Mouse (Mus musculus) limb, embryonic 10.5 days (tissue): ENCODE data around the gene Pilrb2. TPM values are rescaled to one million over a fixed set of nuclear protein-coding genes. Genes with fewer than 3 reads are reported as not detected.
"Not testable (repeated sequence)": the region's sequence is repeated elsewhere in the genome, so short reads cannot be mapped to it uniquely, and the experiment has no call there.

Experiments
- DNase-seq: peaks from one replicate; pipeline ENCODE4 v3.0.0-alpha.2; 2017; ENCODE audit warnings: low spot score
- H3K27ac ChIP-seq: fragments of 300-500 bp; sonication (generic); 2 replicates; pipeline ENCODE4 v1.5.1; 2016; ENCODE audit warnings: mild to moderate bottlenecking
- H3K27me3 ChIP-seq: fragments of 300-500 bp; sonication (generic); 2 replicates; pipeline ENCODE4 v1.6.1; 2016; ENCODE audit warnings: low read depth, mild to moderate bottlenecking; ENCODE audit not compliant: poor library complexity, severe bottlenecking
- H3K36me3 ChIP-seq: fragments of 300-500 bp; sonication (generic); 2 replicates; pipeline ENCODE4 v1.6.1; 2016; ENCODE audit warnings: mild to moderate bottlenecking, moderate library complexity
- H3K4me1 ChIP-seq: fragments of 300-500 bp; sonication (generic); 2 replicates; pipeline ENCODE4 v1.6.1; 2016
- H3K4me3 ChIP-seq: fragments of 300-500 bp; sonication (generic); 2 replicates; pipeline ENCODE4 v1.5.1; 2016; ENCODE audit warnings: mild to moderate bottlenecking, moderate library complexity
- H3K9me3 ChIP-seq: fragments of 300-500 bp; sonication (generic); replicated peaks from 2 replicates; pipeline ENCODE4 v1.6.1; 2016; ENCODE audit warnings: mild to moderate bottlenecking
- WGBS: fragments of 180-500 bp; shearing (Covaris S2); methylation state at CpG from one replicate; pipeline ENCODE4 v1.1.7; 2016; 5-methylcytosine and 5-hydroxymethylcytosine counted together
- polyA plus RNA-seq: library from polyadenylated mRNA; unstranded; fragments of >200 nt; fragmentation: Nextera tagmentation; extraction: Ambion mirVana; gene quantifications from 2 replicates; pipeline ENCODE4 v1.2.1, GENCODE M21; 2016

Gene Pilrb2
- not detected in 2 replicates for polyA plus RNA-seq

DNA sequence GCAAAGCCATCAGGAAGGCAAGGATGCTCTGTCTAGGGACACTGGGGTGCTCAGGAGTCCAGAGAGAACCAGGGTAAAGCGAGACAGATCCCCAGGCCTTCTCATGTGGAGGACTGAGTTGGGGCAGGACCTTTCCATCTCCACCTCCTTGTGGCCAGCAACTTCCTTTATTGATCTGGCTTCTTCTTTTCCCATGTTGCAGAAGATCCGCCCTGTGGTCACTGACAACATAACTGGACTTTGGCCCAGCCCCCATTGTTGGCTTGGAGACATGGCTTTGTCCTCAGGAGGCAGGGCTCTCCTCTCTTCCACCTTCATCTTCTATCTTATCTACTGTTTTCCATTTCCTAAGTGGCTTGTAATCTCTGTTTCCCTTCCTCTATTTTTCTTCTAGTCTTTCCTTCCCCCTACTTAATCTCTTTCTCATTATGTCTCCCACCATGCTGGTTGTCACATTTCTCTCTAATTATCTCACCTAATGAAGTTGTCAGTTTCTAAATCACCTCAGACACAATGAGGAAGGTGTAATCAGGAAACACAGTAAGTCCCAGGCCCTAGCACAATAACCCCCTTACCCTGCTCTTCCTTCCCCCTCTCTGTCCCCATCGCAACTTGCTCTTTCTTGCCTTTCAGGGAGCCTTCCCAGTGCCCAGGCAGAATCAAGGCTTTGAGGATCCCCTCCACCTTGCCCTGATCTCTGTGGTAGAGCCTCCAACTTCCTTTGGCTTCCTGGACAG is at the start of gene Pilrb2:
Gene Pilrb2 (minus strand): TSS at position 172 of the 737 bp plus-strand sequence.
- not testable (repeated sequence) for DNase-seq, H3K27me3 ChIP-seq, H3K36me3 ChIP-seq, H3K4me1 ChIP-seq, H3K4me3 ChIP-seq, H3K9me3 ChIP-seq, H3K27ac ChIP-seq
- WGBS = 65% methylated on average over 3 of the region's 3 CpGs

DNA sequence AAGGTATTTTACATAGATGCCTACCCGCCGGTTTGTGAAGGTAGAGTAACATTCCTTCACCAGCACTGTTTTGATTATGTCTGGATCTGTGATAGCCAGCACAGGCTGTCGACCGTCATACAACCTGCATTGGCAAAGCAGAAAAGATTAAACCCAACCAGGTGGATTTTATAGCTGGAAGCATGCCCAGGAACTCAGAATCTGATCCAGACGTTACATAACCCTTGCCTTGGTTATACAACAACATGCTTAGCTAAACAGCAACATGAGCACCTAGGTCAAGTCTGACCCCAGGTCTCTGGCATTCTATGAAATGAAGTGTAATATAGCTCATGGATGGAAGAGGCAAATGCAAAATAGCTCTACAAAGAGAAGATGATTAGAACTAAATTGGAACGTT is 43.9 kb upstream of the Pilrb2 start:
- no peak overlapping the region for H3K4me3 ChIP-seq
- no peak for DNase-seq
- H3K27me3 ChIP-seq = no peaks in the 10 kb centered on the region
- no peaks in the 10 kb centered on the region for H3K36me3 ChIP-seq
- WGBS = 84% methylated on average over 6 of the region's 6 CpGs
- no peak overlapping the region for H3K27ac ChIP-seq
- no peaks in the 10 kb centered on the region for H3K4me1 ChIP-seq
- no peaks in the 10 kb centered on the region for H3K9me3 ChIP-seq

DNA sequence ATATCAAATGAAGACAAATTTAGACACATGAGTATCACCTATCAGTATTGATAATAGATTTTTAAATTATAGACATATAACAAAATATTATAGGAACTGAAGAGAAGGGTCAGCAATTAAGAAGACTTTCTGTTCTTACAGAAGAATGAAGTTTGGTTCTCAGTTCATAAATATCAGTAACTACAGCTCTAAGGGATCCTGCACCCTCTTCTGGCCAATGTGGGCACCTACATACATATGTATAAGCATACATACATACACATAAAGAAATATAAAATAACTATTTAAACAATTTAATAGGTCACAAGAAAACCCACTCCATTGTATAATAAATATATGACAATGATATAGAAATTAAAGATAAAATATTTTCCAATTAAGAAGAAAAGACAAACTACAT is 42.9 kb upstream of the Pilrb2 start:
- H3K9me3 ChIP-seq = no peaks in the 10 kb centered on the region
- H3K36me3 ChIP-seq = no peaks in the 10 kb centered on the region
- no peaks in the 10 kb centered on the region for H3K27me3 ChIP-seq
- H3K4me3 ChIP-seq = no peak overlapping the region
- no peak for DNase-seq
- H3K4me1 ChIP-seq = no peaks in the 10 kb centered on the region
- H3K27ac ChIP-seq = no peak overlapping the region

DNA sequence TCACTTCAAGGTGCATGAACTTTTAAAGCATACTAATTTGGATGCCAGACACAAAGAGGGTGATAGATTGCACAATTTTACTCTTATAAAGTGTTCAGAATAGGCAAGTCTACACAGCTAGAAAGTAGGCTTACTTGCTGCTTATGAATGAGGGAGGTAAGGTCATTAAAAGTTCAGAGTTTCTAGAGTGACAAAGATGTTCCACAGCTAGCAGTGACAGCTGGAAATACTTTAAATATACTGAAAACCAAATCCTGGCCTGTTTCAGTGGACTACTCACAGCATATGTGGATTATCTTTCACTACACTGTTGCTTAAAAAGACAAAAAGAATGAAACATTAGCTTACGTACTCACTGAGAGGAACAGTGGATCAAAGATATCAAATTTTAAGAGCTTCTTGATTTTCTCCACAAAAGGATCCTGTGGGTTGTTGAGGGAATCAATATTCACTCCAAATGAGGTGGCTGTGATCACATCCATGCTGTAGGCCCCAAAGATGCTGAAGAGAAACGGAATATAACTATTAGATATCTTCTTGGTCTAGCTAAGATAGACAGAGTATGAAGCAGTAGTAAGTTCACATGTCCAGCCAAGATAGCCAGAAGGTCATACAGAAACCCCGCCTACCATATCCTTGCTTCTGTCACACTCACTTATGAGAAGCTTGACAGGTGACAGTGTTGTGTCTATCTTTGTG is 38.1 kb upstream of the Pilrb2 start:
- 91% methylated on average over 3 of the region's 3 CpGs for WGBS
- H3K4me3 ChIP-seq = no peak overlapping the region
- no peaks in the 10 kb centered on the region for H3K36me3 ChIP-seq
- H3K4me1 ChIP-seq = no peaks in the 10 kb centered on the region
- H3K27ac ChIP-seq = no peak overlapping the region
- no peak for DNase-seq
- H3K9me3 ChIP-seq = no peaks in the 10 kb centered on the region
- no peaks in the 10 kb centered on the region for H3K27me3 ChIP-seq

DNA sequence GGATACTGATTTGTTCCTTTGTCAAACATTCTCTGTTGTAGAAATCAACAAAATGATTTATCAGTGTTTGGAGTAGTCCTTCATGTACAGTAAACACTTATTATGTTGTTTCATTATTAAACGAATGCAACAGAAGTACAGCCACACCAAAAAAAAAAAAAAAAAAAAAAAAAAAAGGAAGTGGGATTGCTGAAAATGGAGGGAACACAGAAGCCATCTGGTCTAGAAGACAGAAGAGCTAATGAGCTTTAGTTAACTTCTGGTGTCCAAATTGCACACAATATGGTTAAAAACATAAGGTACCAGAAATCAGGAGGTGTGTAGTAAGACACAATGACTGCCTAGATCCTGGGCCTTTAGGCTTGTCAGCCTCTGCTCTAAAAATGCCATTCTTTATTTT is 26.2 kb upstream of the Pilrb2 start:
- H3K4me1 ChIP-seq = no peaks in the 10 kb centered on the region
- 73% methylated on average over 1 of the region's 1 CpGs for WGBS
- H3K9me3 ChIP-seq = no peaks in the 10 kb centered on the region
- H3K4me3 ChIP-seq = no peak overlapping the region
- no peaks in the 10 kb centered on the region for H3K36me3 ChIP-seq
- no peaks in the 10 kb centered on the region for H3K27me3 ChIP-seq
- no peak overlapping the region for H3K27ac ChIP-seq
- DNase-seq = no peak

DNA sequence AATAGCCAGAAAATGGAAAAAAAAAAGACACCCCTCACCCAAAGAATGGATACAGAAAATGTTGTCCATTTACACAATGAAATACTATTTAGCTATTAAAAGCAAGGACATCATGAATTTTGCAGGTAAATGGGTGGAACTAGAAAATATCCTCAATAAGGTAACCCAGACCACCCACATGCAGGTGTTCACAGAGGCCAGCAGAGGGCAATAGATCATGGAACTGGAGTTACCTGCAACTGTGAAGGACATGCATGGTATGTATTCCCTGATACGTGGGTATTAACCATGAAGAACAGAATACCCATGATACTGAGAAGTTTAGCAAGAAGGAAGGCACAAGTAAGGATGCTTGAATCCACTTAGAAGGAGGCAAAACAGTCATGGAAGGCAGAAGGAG is 21.3 kb upstream of the Pilrb2 start:
- no peaks in the 10 kb centered on the region for H3K36me3 ChIP-seq
- no peak for DNase-seq
- no peak overlapping the region for H3K4me3 ChIP-seq
- H3K4me1 ChIP-seq = no peaks in the 10 kb centered on the region
- no peaks in the 10 kb centered on the region for H3K9me3 ChIP-seq
- H3K27me3 ChIP-seq = no peaks in the 10 kb centered on the region
- no peak overlapping the region for H3K27ac ChIP-seq
- WGBS = 65% methylated on average over 1 of the region's 1 CpGs

DNA sequence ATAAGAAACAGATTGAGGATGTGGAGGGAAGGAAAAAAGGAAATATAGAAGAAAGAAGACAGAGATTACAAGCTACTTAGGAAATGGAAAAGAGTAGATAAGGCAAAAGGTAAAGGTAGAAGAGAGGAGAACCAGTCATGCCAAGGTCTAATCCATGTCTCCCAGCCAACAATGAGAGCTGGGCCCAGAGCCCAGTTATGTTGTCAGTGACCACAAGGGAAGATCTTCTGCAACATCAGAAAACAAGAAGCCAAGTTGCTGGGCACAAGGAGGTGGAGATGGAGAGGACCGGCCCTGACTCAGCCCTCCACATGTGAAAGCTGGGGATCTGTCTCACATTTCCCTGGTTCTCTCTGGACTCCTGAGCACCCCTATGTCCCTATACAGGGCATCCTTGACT is 16.1 kb upstream of the Pilrb2 start:
- H3K4me1 ChIP-seq = no peaks in the 10 kb centered on the region
- DNase-seq = no peak
- H3K4me3 ChIP-seq = no peak overlapping the region
- 89% methylated on average over 1 of the region's 1 CpGs for WGBS
- H3K36me3 ChIP-seq = no peaks in the 10 kb centered on the region
- no peaks in the 10 kb centered on the region for H3K9me3 ChIP-seq
- no peak overlapping the region for H3K27ac ChIP-seq
- H3K27me3 ChIP-seq = no peaks in the 10 kb centered on the region

DNA sequence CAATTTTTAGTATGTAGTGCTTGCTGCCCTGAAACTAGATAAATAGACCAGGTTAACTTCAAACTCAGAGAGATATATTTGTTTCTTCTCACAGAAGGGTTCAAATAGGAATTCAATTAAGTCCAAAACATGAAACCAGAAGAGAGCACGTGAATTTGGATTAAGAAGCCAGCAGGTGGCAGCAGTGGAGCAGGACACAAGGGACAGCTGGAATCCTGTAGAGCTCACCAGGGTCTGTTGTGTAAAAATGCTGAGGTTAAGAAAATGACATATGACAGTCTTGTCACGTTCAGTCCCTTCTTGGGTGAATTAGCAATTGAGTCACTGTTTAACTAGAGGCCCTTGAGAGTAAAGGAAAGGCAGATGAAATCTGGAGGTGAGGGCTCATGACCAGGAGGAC is 14.3 kb upstream of the Pilrb2 start:
- Histone ChIP-seq H3K4me1 (no peaks in the 10 kb centered on the region), H3K4me3 (no peak overlapping the region), H3K36me3 (no peaks in the 10 kb centered on the region), H3K27ac (no peak overlapping the region), H3K9me3 (no peaks in the 10 kb centered on the region), H3K27me3 (no peaks in the 10 kb centered on the region)
- DNase-seq = peak; percentile 44
- 24% methylated on average over 2 of the region's 2 CpGs for WGBS

DNA sequence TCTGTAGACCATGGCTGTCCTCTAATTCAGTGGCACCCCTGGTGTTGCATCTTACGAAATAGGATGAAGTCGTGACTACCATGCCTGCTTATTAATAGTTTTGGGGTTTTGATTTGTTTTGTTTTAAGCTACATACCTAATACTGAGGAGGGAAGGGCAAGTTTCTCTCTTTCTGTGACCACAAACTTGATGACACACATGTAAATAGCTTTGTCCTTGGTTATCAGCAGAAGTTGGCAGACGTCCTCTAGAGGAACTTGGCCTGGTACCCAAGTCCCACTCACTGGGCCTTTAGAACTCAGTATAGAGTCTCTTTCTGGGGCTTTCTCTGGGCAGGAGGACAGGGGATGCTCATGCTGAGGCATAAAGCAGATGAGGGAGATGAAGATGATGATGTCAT is 11.7 kb upstream of the Pilrb2 start:
- Histone ChIP-seq H3K27me3 (no peaks in the 10 kb centered on the region), H3K36me3 (no peaks in the 10 kb centered on the region), H3K9me3 (no peaks in the 10 kb centered on the region), H3K4me3 (no peak overlapping the region), H3K27ac (no peak overlapping the region), H3K4me1 (no peaks in the 10 kb centered on the region)
- 94% methylated on average over 3 of the region's 3 CpGs for WGBS
- no peak for DNase-seq

DNA sequence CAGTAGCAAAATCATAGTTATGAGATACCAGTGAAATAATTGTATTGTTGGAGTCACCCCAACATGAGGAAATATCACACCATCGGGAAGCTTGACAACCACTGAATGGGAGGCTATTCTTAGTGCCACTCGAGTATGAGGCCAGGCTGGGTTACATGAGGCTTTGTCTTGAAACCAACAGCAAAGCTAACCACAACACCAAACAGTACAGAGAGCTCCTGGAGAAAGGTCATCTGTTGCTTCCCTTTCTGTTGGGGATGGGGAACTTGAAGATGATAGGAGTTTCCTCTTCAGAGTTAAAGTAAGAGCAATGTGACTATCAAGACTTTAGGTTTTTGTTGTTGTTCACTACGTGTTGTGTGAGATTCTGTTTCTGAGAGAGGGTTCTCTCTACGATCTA is 11.3 kb upstream of the Pilrb2 start:
- H3K4me3 ChIP-seq = no peak overlapping the region
- no peaks in the 10 kb centered on the region for H3K9me3 ChIP-seq
- H3K27ac ChIP-seq = no peak overlapping the region
- H3K4me1 ChIP-seq = no peaks in the 10 kb centered on the region
- whole genome bisulfite sequencing = 84% methylated on average over 4 of the region's 4 CpGs
- no peak for DNase-seq
- H3K27me3 ChIP-seq = no peaks in the 10 kb centered on the region
- H3K36me3 ChIP-seq = no peaks in the 10 kb centered on the region

DNA sequence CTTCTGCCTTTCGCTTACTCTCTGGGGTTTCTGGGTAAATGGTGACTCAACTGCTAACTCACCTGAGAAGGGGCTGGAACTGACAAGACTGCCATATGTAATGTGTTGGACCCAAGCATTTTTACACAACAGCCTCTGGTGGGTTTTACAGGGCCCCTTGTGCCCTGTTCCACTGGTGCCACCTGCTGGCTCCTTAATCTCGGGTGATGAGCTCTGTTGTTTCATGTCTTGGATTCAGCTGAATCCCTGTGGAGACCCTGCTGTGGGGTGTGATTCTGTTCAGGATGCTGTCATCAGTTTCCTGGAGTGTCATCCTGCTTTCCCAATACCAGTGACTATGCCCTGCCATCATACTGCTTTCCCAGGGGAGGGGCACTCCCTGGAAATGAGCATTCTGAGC is 6.2 kb upstream of the Pilrb2 start:
- Histone ChIP-seq H3K9me3 (no peaks in the 10 kb centered on the region), H3K4me1 (no peaks in the 10 kb centered on the region), H3K27ac (no peak overlapping the region), H3K36me3 (no peaks in the 10 kb centered on the region), H3K4me3 (no peak overlapping the region), H3K27me3 (no peaks in the 10 kb centered on the region)
- no peak for DNase-seq
- 56% methylated on average over 2 of the region's 2 CpGs for WGBS

DNA sequence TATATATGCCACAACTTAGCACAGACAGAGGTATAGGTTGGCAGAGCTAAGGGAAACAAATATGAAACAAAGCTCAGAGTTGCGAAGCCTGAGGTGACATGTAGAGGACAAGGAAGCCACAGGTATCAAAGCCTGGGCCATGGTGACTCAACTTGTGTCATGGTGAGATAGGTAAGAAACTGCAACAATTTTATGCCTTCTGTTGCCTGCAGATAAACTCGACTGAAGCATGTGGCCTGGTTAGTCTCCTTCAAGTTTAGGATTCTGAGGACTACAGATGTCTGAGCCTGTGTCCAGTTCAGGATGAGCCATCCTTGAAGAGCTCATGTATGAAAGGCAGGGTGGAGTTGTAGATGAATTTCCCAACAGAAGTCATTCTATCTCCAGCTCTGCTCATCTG is 3.4 kb upstream of the Pilrb2 start:
- Histone ChIP-seq H3K4me3 (no peak overlapping the region), H3K27me3 (no peaks in the 10 kb centered on the region), H3K4me1 (no peaks in the 10 kb centered on the region), H3K9me3 (no peaks in the 10 kb centered on the region), H3K36me3 (no peaks in the 10 kb centered on the region), H3K27ac (no peak overlapping the region)
- no peak for DNase-seq
- whole genome bisulfite sequencing = 91% methylated on average over 2 of the region's 2 CpGs

DNA sequence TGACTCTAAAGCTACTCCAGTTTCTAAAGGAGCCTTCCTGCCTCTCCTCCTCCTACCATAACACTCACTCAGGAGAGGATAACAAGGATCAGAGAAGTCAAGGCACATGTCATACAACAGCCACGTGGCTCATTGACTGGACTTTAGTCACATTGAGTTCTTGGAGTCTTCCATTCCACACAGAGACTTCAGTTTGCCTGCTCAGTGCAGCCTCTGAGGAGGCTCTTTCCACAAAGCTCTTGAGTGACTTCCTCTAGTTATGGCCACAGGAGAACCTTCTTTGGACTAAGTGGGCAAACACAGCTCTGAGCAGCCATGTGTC is 727 bp upstream of the Pilrb2 start:
- not testable (repeated sequence) for H3K4me3 ChIP-seq, DNase-seq, H3K27me3 ChIP-seq, H3K27ac ChIP-seq, H3K9me3 ChIP-seq, H3K36me3 ChIP-seq, H3K4me1 ChIP-seq
- 28% methylated on average over 1 of the region's 1 CpGs for WGBS

DNA sequence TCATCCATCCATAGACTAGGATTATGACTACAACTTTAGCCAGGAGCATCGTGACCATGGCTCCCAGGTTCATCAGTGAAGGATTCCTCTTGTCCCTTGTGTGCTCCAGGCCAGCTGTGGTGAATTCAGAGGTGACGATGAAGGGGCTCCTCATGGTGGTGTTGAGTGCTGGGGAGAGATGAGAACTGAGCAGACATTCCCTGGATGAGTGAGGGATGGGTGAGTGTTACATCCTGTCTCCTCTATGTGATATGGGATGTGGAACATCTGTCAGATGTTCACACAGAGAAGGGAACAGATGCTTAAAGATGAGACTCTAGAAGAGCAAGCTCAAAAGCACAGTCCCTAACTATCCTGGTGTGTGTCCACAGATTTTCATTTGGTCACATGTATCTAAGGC is 3.0 kb downstream of the Pilrb2 start:
- not testable (repeated sequence) for H3K36me3 ChIP-seq, H3K9me3 ChIP-seq, H3K27me3 ChIP-seq, DNase-seq, H3K4me1 ChIP-seq, H3K27ac ChIP-seq, H3K4me3 ChIP-seq
- WGBS = 70% methylated on average over 2 of the region's 2 CpGs
